Mouse (Mus musculus): Measurements from ENCODE around the gene Jag2. TPM values are rescaled to one million over a fixed set of nuclear protein-coding genes. Genes with fewer than 3 reads are reported as not detected.
A peak's percentile ranks its signal among the peaks of the same experiment; 100 is the strongest.

Gene Jag2
- 10 to 100 TPM; 42.6 to 44.2 TPM for total RNA-seq (2021)
- long read RNA-seq, full-length matches to known transcripts, result 7 of 55 reads
- long read RNA-seq, partial matches to known transcripts, result 15 of 55 reads
- long read RNA-seq, other reads (novel, unspliced or antisense), result 33 of 55 reads

DNA sequence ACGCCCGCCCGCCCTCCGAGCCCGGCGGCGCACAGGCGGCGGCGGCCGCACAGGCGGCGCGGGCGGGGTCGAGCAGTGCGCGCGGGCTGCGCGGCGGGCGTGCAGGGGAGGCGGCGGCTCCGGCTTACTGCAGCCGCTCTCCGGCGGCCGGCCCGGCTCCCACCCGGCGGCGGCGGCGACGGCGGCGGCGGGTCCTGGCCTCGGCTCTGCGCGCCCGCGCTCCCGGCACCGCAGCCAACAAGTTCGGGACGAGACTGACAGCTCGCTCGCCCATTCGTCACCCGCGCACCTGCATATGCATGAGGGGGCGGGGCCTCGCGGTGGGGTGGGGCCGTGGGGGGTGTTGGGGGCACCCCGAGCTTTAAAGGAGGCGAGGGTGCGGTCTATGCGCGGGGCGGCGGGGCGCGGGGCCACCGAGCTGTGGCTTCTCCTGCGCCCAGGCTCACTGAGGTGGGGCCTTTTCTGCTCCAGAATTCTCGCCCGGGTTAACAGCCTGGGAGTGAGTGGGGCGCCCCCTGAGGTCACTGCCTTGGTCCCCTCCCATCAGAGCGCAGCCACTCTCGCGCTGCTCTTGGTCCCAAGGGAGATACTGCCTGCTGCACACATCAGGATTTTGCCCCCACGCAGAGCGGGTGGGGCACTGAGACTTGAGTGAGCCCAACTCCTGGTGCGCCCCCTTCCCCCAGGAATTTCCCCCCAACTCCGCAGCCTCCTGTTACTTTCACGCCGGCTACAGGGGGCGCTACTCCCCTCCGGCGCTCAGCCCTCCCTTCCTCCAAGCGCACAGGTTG is at the start of gene Jag2:
Jag2 (minus strand) TSS at position 215 of the 791 bp plus-strand sequence.
- DNase-seq (ENCODE audit: low spot score in 2 of 2), result peak; percentile 67 to 75

DNA sequence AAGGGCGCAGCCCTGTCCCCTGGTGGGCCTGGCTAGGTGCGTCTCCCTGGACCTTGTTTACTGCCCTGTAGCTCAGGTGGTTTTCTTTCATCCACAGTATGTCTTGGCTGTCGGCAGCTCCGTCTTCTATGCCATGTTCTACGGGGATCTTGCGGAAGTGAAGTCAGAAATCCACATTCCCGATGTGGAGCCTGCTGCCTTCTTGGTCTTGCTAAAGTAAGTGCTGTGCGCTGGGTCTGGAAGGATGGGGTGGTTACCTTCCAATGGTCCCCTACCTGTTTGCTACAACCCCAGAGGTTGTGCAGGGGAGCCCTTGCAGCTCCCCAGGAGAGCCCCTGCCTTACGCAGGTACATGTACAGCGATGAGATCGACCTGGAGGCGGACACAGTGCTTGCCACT is 47.6 kb upstream of the Jag2 start:
- DNase-seq (ENCODE audit: low spot score in 2 of 2), result no peak

DNA sequence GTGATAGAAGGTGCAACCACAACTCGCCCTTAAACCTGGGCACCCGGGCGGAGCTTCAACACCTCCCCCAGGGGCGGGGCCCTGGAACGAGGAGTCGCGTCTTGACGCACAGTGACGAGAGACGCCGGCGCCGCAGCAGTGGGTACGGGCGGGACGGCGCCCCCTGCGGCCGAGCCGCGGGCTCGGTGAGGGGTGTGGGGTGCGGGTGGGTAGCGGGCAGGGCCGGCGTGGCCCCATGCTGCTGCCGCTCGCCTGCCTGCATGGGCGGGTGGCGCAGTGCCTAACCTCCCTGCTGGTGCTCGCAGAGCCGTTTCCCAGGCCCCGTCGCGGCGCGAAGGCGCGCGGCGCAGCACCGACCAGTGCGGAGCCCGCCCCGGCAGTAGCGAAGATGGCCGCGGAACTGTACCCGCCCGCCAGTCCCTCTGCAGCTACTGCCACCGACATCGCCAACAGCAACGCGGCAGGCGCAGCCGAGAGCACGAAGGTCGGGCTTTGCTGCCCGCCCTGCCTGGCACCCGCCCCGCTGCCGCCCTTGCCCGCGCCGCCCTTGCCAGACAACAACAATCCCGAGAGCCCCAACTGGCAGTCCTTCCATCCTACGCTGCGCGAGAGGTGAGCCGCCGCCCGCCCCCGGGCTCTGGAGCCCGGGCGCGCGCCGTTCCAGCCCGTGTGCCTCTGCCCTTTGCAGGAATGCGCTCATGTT is 46.9 kb upstream of the Jag2 start, which contains the start of gene Btbd6:
Btbd6 (plus strand) TSS at position 112 of the 703 bp plus-strand sequence.
- DNase-seq (ENCODE audit: low spot score in 2 of 2), result peak; percentile 86 to 92

DNA sequence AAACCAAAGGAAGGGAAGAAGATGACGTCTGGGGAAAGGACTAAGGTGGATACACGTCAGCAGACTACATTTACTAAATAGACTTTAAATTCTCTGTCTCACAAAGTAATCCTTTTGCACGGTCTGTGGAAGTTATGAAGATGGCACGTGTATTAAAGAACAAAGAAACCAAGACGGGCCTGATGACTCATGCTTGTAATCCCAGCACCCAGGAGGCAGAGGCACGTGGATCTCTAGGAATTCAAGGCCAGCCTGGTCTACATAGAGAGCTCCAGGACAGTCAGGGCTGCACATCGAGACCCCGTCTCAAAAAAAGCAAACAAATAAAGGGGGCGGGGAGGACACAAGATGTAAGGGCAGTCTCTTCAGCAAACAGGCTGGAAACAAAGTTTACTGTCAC is 45.2 kb upstream of the Jag2 start:
- no peak for DNase-seq (ENCODE audit: low spot score in 2 of 2)

DNA sequence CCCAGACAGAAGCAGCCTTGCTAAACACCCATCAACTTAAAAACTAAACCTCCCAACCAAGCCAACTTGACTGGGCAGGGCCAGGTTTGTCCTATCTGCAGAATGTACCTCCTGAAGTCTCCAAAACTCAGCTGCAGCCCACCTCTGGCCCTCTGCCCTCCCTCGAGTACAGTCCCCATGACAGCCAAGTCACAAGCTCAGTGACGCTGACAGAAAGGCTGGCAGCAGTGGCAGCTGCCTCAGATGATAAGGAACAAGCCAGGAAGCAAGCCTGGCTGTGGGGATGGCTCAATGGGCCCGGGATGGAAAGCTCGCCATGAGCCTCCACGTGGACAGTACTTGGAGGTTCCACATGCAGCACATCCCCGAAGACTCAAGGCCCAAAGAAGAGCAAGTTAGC is 40.0 kb upstream of the Jag2 start:
- DNase-seq (ENCODE audit: low spot score in 2 of 2), result no peak

DNA sequence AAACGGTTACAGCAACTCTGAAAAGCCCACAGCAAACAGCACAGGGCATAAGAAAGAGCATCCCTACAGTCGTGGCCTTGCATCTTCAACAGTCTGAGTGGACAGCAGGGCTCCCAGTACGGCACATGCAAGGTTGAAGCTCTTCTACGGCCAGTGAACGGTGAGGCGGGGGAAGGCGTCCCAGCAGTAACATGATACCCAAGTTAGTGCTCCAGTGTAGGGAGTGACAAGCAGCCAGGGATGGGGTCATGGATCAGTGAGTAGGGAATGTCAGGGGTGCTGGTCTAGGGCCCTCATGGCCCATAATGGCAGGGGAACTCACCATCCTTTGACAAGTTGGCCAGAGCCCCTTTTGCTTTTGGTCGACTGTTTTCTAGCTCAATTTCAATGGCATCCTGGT is 39.4 kb upstream of the Jag2 start:
- no peak for DNase-seq (ENCODE audit: low spot score in 2 of 2)

DNA sequence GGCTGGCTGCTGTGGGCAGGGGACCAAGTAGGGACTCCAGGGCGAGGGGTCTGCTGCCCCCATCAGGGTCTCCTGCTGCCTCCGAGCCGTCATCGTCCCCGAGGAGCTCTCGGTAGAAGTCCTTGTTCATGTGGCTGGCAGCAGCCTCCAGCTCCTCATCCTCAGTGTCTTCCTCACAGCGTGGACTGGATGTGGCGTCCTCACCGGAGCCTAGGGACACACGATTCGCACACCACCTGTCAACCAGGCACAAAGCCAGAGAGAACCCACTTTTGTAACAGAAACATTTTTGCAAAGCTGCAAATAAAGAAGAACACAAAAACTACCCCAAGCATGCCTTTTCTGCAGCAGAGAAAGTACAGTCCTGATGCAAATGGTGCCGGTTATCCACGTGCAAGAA is 36.2 kb upstream of the Jag2 start:
- no peak for DNase-seq (ENCODE audit: low spot score in 2 of 2)

DNA sequence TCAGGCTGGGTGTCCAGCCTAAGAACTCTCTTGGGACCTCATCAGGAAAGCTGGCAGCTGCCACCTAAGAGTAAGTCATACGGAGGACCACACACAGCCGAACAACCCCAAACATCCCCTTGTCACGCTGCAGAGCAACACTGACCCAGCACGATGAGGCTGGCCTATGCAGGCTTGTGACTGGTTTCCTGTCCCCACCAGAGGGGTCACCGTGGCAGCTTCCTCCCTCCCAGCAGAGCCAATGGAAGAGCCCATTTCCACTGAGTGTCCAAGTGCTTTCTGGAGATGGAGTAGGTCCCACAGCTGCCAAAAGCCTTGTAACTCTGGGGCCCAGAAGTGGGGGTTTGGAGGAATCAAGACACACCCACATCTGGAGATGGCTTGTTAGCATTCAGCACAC is 32.3 kb upstream of the Jag2 start:
- no peak for DNase-seq (ENCODE audit: low spot score in 2 of 2)

DNA sequence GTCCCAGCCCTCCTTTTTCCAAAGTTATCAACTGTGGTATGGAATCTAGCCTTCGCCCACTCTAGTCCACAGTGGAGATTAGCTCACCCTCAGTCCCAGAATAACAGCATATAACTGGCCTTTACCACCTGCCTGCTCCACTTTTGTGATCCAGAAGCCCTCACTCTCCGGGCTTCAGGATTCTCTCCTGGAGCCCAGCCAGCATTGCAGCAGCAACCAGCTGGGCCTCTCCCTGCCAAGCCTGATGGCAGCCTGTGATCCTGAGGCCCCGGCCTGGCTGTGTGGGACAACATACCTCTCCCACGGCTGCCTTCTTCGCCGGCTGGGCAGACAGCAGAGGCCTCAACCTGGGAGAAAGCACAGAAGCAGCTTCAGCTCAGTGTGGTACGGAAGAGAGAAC is 31.9 kb upstream of the Jag2 start:
- no peak for DNase-seq (ENCODE audit: low spot score in 2 of 2)

DNA sequence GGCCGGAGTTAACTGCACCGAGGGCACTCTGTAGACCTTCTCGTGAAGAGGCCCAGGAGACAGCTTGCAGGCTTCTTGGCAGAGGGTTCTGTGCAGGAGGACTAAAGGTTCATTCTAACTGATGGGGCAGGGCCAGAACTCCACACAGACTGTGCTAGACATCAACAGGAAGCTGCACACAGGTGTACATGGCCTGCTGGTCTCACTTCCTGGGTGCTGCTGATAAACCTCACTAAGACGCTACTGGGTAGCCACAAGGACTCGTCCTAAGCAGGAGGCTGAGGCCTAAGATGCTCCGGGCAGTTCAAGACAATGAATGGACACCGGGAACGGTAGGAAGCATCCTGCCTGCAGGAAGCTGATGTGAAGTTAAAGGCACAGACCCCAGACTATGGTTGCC is 29.8 kb upstream of the Jag2 start:
- DNase-seq (ENCODE audit: low spot score in 2 of 2), result no peak

DNA sequence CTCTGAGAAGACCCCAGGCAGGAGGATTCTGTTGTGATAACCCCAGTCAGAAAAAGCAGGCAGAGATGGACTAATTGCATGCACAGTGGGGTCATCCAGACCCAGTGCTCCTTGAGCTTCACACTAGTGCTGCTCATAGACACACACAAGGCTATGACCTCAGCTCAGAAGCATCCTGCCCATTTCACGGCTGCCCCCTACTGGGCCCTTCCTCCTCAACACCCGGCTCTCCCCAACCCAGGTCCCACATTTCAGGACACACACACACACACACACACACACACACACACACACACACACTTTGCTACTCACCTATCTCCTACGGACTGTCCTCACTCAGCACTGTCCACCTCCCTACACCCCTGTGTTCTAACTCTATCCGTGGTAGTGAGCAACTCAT is 28.7 kb upstream of the Jag2 start:
- DNase-seq (ENCODE audit: low spot score in 2 of 2), result no peak

DNA sequence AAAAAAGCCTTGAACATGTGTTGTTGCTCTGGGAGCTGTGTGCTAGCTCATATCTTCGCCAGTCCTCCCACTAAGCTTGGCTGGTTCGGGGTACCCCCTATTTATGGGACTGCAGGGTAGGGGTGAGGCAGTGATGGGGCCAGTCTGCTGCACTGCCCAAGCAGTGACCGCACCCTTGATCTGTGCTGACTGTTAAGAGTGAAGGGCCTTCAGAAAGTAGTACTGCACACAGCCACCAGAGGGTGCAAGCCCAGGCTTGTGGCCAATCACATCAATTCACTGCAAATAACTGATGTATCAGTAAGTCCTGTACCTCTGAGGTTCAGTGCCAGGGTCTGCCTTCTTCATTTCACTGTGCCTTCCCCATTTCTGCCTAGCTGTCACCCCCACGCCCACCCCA is 26.2 kb upstream of the Jag2 start:
- DNase-seq (ENCODE audit: low spot score in 2 of 2), result peak; percentile 58 to 85

DNA sequence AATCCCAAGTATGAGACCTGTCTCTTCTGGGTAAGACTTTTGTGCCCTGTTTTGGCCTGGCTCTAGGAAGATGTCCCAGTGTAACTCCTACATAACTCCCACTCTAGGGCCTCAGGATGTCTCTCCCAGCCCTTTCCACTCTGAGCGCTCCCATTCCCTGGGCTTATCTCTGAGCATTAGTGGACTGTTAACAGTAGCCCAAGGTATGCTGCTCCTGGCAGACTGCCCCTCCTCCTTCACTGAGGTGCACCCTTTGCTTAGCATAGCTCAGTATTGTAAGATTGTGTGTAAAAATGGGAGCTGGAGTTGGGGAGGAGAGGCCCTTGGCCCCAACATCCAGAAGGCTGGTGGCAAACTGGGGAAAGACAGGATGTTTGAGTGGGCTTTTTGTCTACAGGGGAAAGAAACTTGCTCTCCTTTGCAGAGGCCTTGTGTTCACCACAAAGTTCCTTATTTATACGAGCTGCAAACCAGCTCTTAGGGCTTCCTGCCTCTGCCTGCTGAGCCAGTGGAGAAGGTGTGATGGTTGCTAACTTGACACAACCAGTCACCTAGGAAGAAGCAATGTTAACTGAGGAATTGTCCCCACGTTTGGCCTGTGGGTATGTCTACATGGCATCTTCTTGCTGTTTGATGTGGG is 23.5 kb upstream of the Jag2 start:
- DNase-seq (ENCODE audit: low spot score in 2 of 2), result no peak

DNA sequence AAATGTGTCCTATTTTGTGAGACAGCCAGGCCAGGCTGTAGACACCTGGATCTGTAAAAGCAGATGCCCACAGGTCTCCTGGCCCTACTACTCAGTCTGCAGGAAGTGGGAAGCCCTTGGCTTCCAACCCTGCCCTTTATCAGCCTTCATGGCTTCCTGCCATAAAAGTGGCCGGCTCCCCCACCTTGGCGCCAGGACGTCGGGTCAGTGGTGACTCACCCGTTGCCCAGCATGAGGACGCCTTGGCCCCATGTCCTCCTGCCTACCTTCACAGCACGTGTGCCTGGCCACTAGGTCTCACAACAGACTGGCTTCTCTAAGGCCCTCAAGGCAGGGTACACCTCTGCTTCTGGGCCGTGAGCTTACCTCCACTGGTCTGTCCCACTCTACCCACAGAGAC is 22.9 kb upstream of the Jag2 start:
- no peak for DNase-seq (ENCODE audit: low spot score in 2 of 2)

DNA sequence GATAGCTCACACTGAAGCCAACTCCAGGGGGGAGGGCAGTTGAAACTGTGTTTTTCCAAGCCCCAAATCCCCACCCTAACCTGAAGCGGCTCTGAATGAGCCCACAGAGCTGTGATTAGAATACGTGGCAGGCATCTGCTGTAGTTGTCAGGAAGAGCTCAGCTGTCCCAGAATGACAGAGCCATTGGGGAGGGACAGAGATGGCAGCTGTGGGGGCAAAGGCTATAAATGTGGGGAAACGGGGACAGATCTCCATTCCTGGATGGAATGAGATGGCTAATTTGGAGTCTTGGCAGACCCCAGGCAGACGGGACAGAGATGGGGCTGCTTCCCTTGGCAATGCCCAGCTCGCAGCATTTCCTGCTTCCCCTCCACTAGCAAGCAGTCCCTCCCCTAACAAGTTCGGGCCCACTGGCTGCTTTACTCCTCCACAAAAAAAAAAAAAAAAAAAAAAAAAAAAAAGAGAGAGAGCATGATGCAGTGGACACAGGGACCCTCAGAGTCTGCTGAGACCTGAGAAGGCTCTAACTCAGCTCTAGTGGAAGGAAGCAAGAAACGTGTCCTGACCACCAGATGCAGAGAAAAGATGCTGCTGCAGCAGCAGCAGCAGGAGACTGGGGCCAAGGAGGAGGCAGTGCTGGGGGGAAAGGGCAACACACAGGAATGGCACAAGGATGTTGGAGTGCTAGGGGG is 21.7 kb upstream of the Jag2 start:
- DNase-seq (ENCODE audit: low spot score in 2 of 2), result no peak

DNA sequence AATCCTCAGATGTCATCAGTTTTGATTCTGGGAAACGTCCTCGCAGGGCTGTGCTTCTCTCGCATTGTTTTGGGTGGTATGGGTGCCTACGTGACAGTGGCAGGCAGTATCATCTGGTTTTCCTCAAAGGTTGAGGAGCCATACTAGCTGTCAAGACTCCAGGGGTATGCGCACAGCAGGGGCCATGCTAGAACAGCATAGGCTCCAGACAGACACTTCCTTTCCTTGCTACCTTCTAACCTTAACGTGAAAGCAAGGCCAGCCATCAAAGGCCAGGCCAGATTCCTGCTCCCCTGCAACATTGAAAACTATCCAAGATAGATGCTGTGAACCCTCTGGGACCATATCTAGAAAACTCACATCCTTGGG is 21.2 kb upstream of the Jag2 start:
- DNase-seq (ENCODE audit: low spot score in 2 of 2), result no peak

DNA sequence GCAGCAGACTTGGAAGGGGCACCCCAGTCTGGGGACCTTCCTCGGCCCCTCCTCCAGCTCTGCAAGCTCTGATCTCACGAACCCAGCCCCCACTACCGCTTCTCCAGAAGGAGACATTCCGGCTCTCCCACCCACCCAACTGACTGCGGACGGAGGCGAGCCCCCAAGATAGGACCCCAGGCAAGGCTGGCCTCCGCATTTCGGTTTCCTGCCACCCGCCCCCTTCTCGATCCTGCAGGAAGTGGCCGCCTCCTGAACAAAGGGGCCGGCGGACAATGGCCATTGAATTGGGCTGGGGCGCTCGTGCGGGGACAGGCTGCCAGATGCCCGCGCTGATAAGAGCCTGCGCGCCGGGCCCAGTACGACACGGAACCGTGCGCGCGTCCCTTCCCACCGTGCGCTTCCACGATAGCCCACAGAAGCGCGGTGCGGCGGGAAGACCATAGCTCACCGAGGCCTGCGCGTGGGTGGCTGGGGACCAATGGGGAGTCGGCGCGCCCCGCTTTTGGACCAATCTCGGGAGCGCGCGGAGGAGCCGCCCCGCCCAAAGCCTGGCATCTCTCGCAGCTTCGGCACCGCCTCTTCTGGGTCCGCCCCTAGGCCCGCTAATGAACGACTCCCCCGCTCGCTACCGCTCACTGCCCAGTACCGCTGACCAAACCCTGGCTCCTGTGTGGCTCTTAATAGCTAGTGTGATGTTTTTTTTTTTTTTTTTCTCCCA is 20.6 kb upstream of the Jag2 start:
- peak; percentile 93 to 95 for DNase-seq (ENCODE audit: low spot score in 2 of 2)

DNA sequence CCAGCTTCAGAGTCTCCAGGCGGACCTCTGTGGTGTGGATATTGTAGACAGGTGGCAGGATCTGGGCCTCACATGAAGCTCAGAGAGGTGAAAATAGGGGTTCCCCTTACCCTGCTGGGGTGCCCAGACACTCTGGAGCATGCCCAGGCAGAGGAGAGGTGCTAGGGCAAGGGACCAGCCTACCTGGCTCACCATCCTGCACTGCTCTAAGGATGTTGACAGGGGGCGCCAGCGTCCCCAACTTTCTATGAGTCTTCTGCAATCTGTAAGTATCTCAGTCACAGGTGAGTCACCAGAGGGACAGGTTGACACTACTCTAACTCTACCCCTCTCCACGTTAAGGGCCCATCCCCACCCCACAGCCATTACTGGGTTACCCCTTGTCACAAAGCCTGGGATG is 17.7 kb upstream of the Jag2 start:
- no peak for DNase-seq (ENCODE audit: low spot score in 2 of 2)

DNA sequence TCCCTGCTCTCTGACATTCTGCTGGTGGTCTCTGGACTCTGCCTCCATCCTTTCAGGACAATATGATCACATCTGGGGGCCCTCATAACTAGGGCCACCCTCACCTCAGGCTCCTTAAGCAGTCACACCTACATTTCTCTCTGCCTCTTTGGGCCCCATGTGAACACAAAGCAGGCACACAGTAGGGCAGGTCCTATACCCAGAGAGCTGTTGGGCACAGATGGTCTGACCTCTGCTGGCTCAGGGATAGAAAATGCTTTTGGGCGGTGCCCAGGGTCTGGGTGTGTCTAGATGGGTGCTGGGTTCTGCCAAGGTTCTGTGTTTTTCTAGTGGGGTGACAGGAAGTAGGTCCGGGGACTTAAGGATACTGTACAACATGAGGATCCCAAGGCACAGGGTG is 14.1 kb upstream of the Jag2 start:
- DNase-seq (ENCODE audit: low spot score in 2 of 2), result no peak

DNA sequence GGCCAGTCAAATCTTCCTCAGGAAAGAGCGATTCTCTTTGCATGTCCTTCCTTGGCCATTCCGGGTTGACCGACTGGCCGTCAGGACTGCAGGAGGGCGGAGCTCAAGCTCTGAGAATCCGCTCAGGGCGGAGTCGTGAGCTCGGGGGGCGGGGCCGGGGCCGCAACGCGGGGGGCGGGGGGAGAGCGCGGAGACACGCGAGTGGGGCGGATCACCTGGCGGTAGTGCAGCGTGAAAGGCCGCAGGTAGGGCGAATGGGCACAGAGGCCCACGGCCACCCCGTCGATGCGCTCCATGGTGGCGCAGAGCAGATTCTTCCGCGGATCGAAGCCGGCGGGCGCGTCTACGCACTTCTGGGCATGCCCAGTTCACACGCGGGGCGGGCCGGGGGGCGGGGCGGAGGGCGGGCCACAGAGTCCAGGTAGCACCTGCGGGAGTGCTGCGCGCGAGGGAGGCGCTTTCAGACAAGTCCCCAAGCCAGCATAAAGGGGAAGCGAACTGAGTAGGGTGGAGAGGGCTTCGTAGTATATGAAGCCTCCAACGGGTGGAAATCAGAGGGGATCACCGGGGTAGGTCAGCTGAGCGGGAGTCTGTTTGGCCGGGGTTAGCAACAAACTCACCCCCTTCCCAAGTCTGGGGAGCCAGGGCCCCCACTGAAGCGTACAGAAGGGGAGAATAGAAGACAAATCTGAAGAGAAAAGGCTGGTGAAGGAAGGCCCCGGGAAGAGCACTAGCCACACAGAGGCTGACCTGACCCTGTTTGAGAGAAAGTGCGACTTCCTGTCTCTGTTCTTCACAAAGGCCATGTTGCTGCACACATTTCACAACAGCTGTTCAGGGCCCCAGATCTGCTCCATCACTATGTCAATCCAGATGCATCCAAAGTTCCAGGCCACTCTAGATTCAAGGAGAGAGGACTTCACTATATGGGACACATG is 12.5 kb upstream of the Jag2 start, which contains the start of gene Nudt14:
Nudt14 (minus strand) TSS at position 349 of the 938 bp plus-strand sequence.
- peak in 1 of 2 experiments; percentile 72 for DNase-seq (ENCODE audit: low spot score in 2 of 2)

All from layer of hippocampus, adult 18-20 months (tissue).